In genomic region chr4:134238279-134238651, GRCm38 (mm10) we compare ENCODE assay signal across 7 mouse cellular contexts. TPM values are rescaled to one million over a fixed set of nuclear protein-coding genes. Genes with fewer than 3 reads are reported as not detected.
A peak's percentile ranks its signal among the peaks of the same experiment; 100 is the strongest.
DNase-seq lines count a peak whose midpoint lies in the region; ATAC-seq and TF ChIP-seq lines count a peak whose summit lies in the region.

Gene Cnksr1 (minus strand): TSS chr4:134238399.

- 0 out of 2 replicates have a peak within 1 kb of the TSS, but pooled peaks have one; percentile 49 for H3K9ac ChIP-seq in hindbrain, embryonic 13.5 days
- 0 out of 2 replicates have a peak within 1 kb of the TSS, but pooled peaks have one; percentile 14 for H3K9ac ChIP-seq in limb, embryonic 15.5 days

- no peak for TF ChIP-seq CTCF in brain, embryonic 14.5 days (IDR thresholded peaks at IDR 0.05; ENCODE audit: borderline replicate concordance, extremely low read depth, insufficient read depth, insufficient read length)
- TF ChIP-seq CTCF in gastrocnemius, adult 2 months (IDR thresholded peaks at IDR 0.05) = no peak

- intact Hi-C loops in gastrocnemius, adult 2 months (cut with DNase I) = no loop called here

- 4% methylated on average over 18 of the region's 18 CpGs for WGBS in hindbrain, embryonic 13.5 days
- 2% methylated on average over 18 of the region's 18 CpGs for WGBS in limb, embryonic 15.5 days

- peak within 1 kb of the TSS; percentile 79 for H3K4me3 ChIP-seq in gastrocnemius, adult 2 months
- peak within 1 kb of the TSS; percentile 11; the same call in 1 of the 2 replicates for H3K4me3 ChIP-seq in hindbrain, embryonic 13.5 days
- peak within 1 kb of the TSS; percentile 35 for H3K4me3 ChIP-seq in limb, embryonic 15.5 days

- TF ChIP-seq POLR2A in brain, embryonic 14.5 days (IDR thresholded peaks at IDR 0.05; ENCODE audit: borderline replicate concordance, extremely low read depth, insufficient read depth, insufficient read length, poor library complexity, severe bottlenecking) = no peak

- H3K27ac ChIP-seq in gastrocnemius, adult 2 months = peak within 1 kb of the TSS; percentile 97
- no peak within 1 kb of the TSS for H3K27ac ChIP-seq in hindbrain, embryonic 13.5 days
- H3K27ac ChIP-seq in limb, embryonic 15.5 days = peak within 1 kb of the TSS; percentile 17; the same call in 1 of the 2 replicates

- peaks cover 34% of the 10 kb centered on the region for H3K27me3 ChIP-seq in hindbrain, embryonic 13.5 days
- peaks cover 17% of the 10 kb centered on the region for H3K27me3 ChIP-seq in limb, embryonic 15.5 days

- ATAC-seq in hindbrain, embryonic 13.5 days (ENCODE audit: low FRiP score) = no peak
- no peak for ATAC-seq in limb, embryonic 15.5 days (ENCODE audit: insufficient number of reproducible peaks, low FRiP score, low TSS enrichment, low read depth)

- peak within 1 kb of the TSS; percentile 31 for H3K4me2 ChIP-seq in hindbrain, embryonic 13.5 days
- peak within 1 kb of the TSS; percentile 50 for H3K4me2 ChIP-seq in limb, embryonic 15.5 days

- H3K9me3 ChIP-seq in hindbrain, embryonic 13.5 days = no peaks in the 10 kb centered on the region
- no peaks in the 10 kb centered on the region for H3K9me3 ChIP-seq in limb, embryonic 15.5 days

- peaks cover 11% of the 10 kb centered on the region for H3K4me1 ChIP-seq in hindbrain, embryonic 13.5 days (replicated peaks)
- H3K4me1 ChIP-seq in limb, embryonic 15.5 days = peaks cover 17% of the 10 kb centered on the region

- peak; percentile 23 for DNase-seq in R1 (ENCODE audit: low read depth, low spot score)
- peak; percentile 33 for DNase-seq in brain, embryonic 14.5 days (ENCODE audit: low read depth)
- peak; percentile 92 for DNase-seq in gastrocnemius, adult 2 months
- peak; percentile 62 for DNase-seq in ovary, postnatal 10 days (ENCODE audit: low spot score)
- DNase-seq in layer of hippocampus, adult 9-10 months (ENCODE audit: low spot score) = no peak

- H3K36me3 ChIP-seq in hindbrain, embryonic 13.5 days = no peaks in the 10 kb centered on the region
- H3K36me3 ChIP-seq in limb, embryonic 15.5 days = no peaks in the 10 kb centered on the region

RNA-seq across cellular contexts. Expression of gene Cnksr1, which starts in this region (rescaled TPM):
- 0.30 and 0.34 TPM in 2 replicates for polyA plus RNA-seq in brain, embryonic 14.5 days (2012; rRNA removed)
- total RNA-seq in gastrocnemius, adult 2 months (2021) = 10 to 100 TPM; 26.3 to 53.5 TPM
- polyA plus RNA-seq in hindbrain, embryonic 13.5 days (2015; fragmentation: Nextera tagmentation; extraction: Ambion mirVana) = 0.06 and 0.08 TPM in 2 replicates
- polyA plus RNA-seq in limb, embryonic 15.5 days (2015; fragmentation: Nextera tagmentation; extraction: Ambion mirVana) = 3.6 and 3.9 TPM in 2 replicates

Comparison
In these comparisons a context has a peak if more than half of its experiments do, and no peak if none do; other contexts are left out.
1. Peak in DNase-seq in brain, embryonic 14.5 days; RNA of the gene not detected or under 1 TPM.
2. H3K4me3 ChIP-seq: peak in every context shown above with its lines; median percentile 79 in gastrocnemius, adult 2 months; 35 in limb, embryonic 15.5 days; 11 in hindbrain, embryonic 13.5 days.